In genomic region chr1:32487944-32488343, GRCm38 (mm10) we compare ENCODE assay signal across 33 mouse cellular contexts. TPM values are rescaled to one million over a fixed set of nuclear protein-coding genes. Genes with fewer than 3 reads are reported as not detected.
A peak's percentile ranks its signal among the peaks of the same experiment; 100 is the strongest.
DNase-seq lines count a peak whose midpoint lies in the region; ATAC-seq lines count a peak whose summit lies in the region.
"Had no signal": no experiment of that assay in that cellular context is flagged by ENCODE, and none has a peak within 500 bp of the region (broad histone marks: within the 10 kb centered on the region; RNA-seq: fewer than 3 reads in every experiment).

No protein-coding gene starts in this region.

- no peak for DNase-seq in hindbrain, embryonic 10.5 days (ENCODE audit: low spot score)
- peak; percentile 28 for DNase-seq in layer of hippocampus, adult 9-11 months
- DNase-seq in layer of hippocampus, postnatal 36 days, result no peak
- DNase-seq: adrenal gland, adult 2 months; adrenal gland, postnatal 14 days; cerebellum, adult 11-12 months; cerebellum, adult 8-10 months; cerebellum, postnatal 10 days; cerebellum, postnatal 36 days; embryo, embryonic 11 days; gastrocnemius, adult 2 months; gastrocnemius, postnatal 14 days; heart, adult 18-20 months; heart, postnatal 14 days; heart, postnatal 4 days; kidney, adult 11 months had no signal

- no peaks in the 10 kb centered on the region for H3K36me3 ChIP-seq in forebrain, embryonic 16.5 days (ENCODE audit: control insufficient read depth, insufficient read depth)
- no peaks in the 10 kb centered on the region for H3K36me3 ChIP-seq in forebrain, embryonic 13.5 days (ENCODE audit: poor library complexity, severe bottlenecking)
- no peaks in the 10 kb centered on the region for H3K36me3 ChIP-seq in hindbrain, embryonic 16.5 days (ENCODE audit: control insufficient read depth, insufficient read depth, low read length)
- H3K36me3 ChIP-seq in hindbrain, embryonic 10.5 days, result no peaks in the 10 kb centered on the region
- H3K36me3 ChIP-seq: embryonic facial prominence, embryonic 10.5 days; embryonic facial prominence, embryonic 13.5 days; heart, embryonic 12.5 days; heart, embryonic 15.5 days; hindbrain, embryonic 12.5 days; hindbrain, embryonic 15.5 days; intestine, embryonic 15.5 days had no signal

- peak; percentile 50; the same call in 1 of the 2 replicates for ATAC-seq in forebrain, embryonic 16.5 days
- no peak for ATAC-seq in forebrain, embryonic 13.5 days
- ATAC-seq in hindbrain, embryonic 16.5 days, result peak; percentile 73
- ATAC-seq: CD4-positive, CD25-positive, alpha-beta regulatory T cell, adult 4 months; intestine, embryonic 15.5 days had no signal

- no peaks in the 10 kb centered on the region for H3K9me3 ChIP-seq in forebrain, embryonic 16.5 days (ENCODE audit: control insufficient read depth, low read length)
- no peaks in the 10 kb centered on the region for H3K9me3 ChIP-seq in forebrain, embryonic 13.5 days (replicated peaks)
- H3K9me3 ChIP-seq in hindbrain, embryonic 16.5 days (ENCODE audit: control insufficient read depth, low read length), result no peaks in the 10 kb centered on the region
- no peaks in the 10 kb centered on the region for H3K9me3 ChIP-seq in hindbrain, embryonic 10.5 days
- H3K9me3 ChIP-seq: embryonic facial prominence, embryonic 10.5 days; embryonic facial prominence, embryonic 13.5 days; heart, embryonic 12.5 days; heart, embryonic 15.5 days; hindbrain, embryonic 12.5 days; hindbrain, embryonic 15.5 days; intestine, embryonic 15.5 days had no signal

- H3K9ac ChIP-seq in forebrain, embryonic 16.5 days (replicated peaks; ENCODE audit: low read depth, low read length), result no peak overlapping the region
- H3K9ac ChIP-seq in forebrain, embryonic 13.5 days, result no peak overlapping the region
- no peak overlapping the region for H3K9ac ChIP-seq in hindbrain, embryonic 16.5 days (ENCODE audit: low read depth, low read length)
- H3K9ac ChIP-seq: embryonic facial prominence, embryonic 13.5 days; heart, embryonic 12.5 days; heart, embryonic 15.5 days; hindbrain, embryonic 12.5 days; hindbrain, embryonic 15.5 days; intestine, embryonic 15.5 days had no signal

- WGBS in forebrain, embryonic 16.5 days, result 66% methylated on average over 2 of the region's 2 CpGs
- WGBS in forebrain, embryonic 13.5 days, result 81% methylated on average over 2 of the region's 2 CpGs
- WGBS in hindbrain, embryonic 16.5 days, result 78% methylated on average over 2 of the region's 2 CpGs
- WGBS in hindbrain, embryonic 10.5 days, result 87% methylated on average over 2 of the region's 2 CpGs

- no peak overlapping the region for H3K4me2 ChIP-seq in forebrain, embryonic 16.5 days (ENCODE audit: low read length)
- no peak overlapping the region for H3K4me2 ChIP-seq in forebrain, embryonic 13.5 days
- no peak overlapping the region for H3K4me2 ChIP-seq in hindbrain, embryonic 16.5 days (ENCODE audit: low read length)
- H3K4me2 ChIP-seq: embryonic facial prominence, embryonic 13.5 days; heart, embryonic 12.5 days; heart, embryonic 15.5 days; hindbrain, embryonic 12.5 days; hindbrain, embryonic 15.5 days; intestine, embryonic 15.5 days had no signal

- H3K4me1 ChIP-seq in forebrain, embryonic 16.5 days (replicated peaks; ENCODE audit: control insufficient read depth, insufficient read depth, low read length), result no peaks in the 10 kb centered on the region
- H3K4me1 ChIP-seq in forebrain, embryonic 13.5 days, result no peaks in the 10 kb centered on the region
- no peaks in the 10 kb centered on the region for H3K4me1 ChIP-seq in hindbrain, embryonic 16.5 days (ENCODE audit: control insufficient read depth, insufficient read depth, low read depth, low read length)
- H3K4me1 ChIP-seq in hindbrain, embryonic 10.5 days (replicated peaks), result no peaks in the 10 kb centered on the region
- H3K4me1 ChIP-seq: embryonic facial prominence, embryonic 10.5 days; embryonic facial prominence, embryonic 13.5 days; heart, embryonic 12.5 days; heart, embryonic 15.5 days; hindbrain, embryonic 12.5 days; hindbrain, embryonic 15.5 days; intestine, embryonic 15.5 days had no signal

- no peaks in the 10 kb centered on the region for H3K27me3 ChIP-seq in forebrain, embryonic 16.5 days (replicated peaks; ENCODE audit: control insufficient read depth, insufficient read depth, low read length)
- H3K27me3 ChIP-seq in forebrain, embryonic 13.5 days, result no peaks in the 10 kb centered on the region
- H3K27me3 ChIP-seq in hindbrain, embryonic 16.5 days (replicated peaks; ENCODE audit: control insufficient read depth, insufficient read depth, low read length), result no peaks in the 10 kb centered on the region
- no peaks in the 10 kb centered on the region for H3K27me3 ChIP-seq in hindbrain, embryonic 10.5 days (ENCODE audit: insufficient read depth, poor library complexity, severe bottlenecking)
- H3K27me3 ChIP-seq: embryonic facial prominence, embryonic 13.5 days; heart, embryonic 12.5 days; heart, embryonic 15.5 days; hindbrain, embryonic 12.5 days; hindbrain, embryonic 15.5 days; intestine, embryonic 15.5 days had no signal

- no peak overlapping the region for H3K4me3 ChIP-seq in forebrain, embryonic 16.5 days (replicated peaks; ENCODE audit: low read length)
- no peak overlapping the region for H3K4me3 ChIP-seq in forebrain, embryonic 13.5 days
- no peak overlapping the region for H3K4me3 ChIP-seq in hindbrain, embryonic 16.5 days (ENCODE audit: low read length)
- no peak overlapping the region for H3K4me3 ChIP-seq in hindbrain, embryonic 10.5 days
- H3K4me3 ChIP-seq: embryonic facial prominence, embryonic 10.5 days; embryonic facial prominence, embryonic 13.5 days; erythroblast, embryonic 14.5 days; gastrocnemius, adult 2 months; heart, embryonic 12.5 days; heart, embryonic 15.5 days; hindbrain, embryonic 12.5 days; hindbrain, embryonic 15.5 days; intestine, embryonic 15.5 days had no signal

- H3K27ac ChIP-seq in forebrain, embryonic 16.5 days (ENCODE audit: low read length), result peak overlapping the region; percentile 33; the same call in 1 of the 2 replicates
- no peak overlapping the region for H3K27ac ChIP-seq in forebrain, embryonic 13.5 days
- H3K27ac ChIP-seq in hindbrain, embryonic 16.5 days (ENCODE audit: low read depth, low read length), result no peak overlapping the region
- no peak overlapping the region for H3K27ac ChIP-seq in hindbrain, embryonic 10.5 days
- H3K27ac ChIP-seq: embryonic facial prominence, embryonic 10.5 days; embryonic facial prominence, embryonic 13.5 days; gastrocnemius, adult 2 months; heart, embryonic 15.5 days; hindbrain, embryonic 12.5 days; hindbrain, embryonic 15.5 days; intestine, embryonic 15.5 days had no signal

RNA-seq across cellular contexts. Expression of gene Gm5415, which starts 59.1 kb away (rescaled TPM):
- polyA plus RNA-seq in forebrain, embryonic 16.5 days (2015; fragmentation: Nextera tagmentation; extraction: Ambion mirVana), result 0.83 and 1.3 TPM in 2 replicates
- polyA plus RNA-seq in forebrain, embryonic 13.5 days (2015; fragmentation: Nextera tagmentation; extraction: Ambion mirVana), result 0.58 and 0.59 TPM in 2 replicates
- 0.49 and 0.60 TPM in 2 replicates for polyA plus RNA-seq in hindbrain, embryonic 16.5 days (2015; fragmentation: Nextera tagmentation; extraction: Ambion mirVana)
- polyA plus RNA-seq in hindbrain, embryonic 10.5 days (2016; fragmentation: Nextera tagmentation; extraction: Ambion mirVana), result 0.05 TPM in 1 of 2 replicates, not detected in the other
- not detected for total RNA-seq in layer of hippocampus, postnatal 36 days (2021)
- total RNA-seq: adrenal gland, adult 2 months; adrenal gland, postnatal 14 days; adrenal gland, postnatal 4 days; gastrocnemius, adult 2 months; gastrocnemius, postnatal 14 days; gastrocnemius, postnatal 4 days; heart, adult 18-20 months; heart, postnatal 14 days; heart, postnatal 4 days; MEL had no signal
- polyA plus RNA-seq: adrenal gland, adult 2 months; C2C12; CD4-positive, CD25-positive, alpha-beta regulatory T cell, adult 4 months; cortical plate, adult 2 months; erythroblast, embryonic 14.5 days; heart, embryonic 12.5 days; heart, embryonic 15.5 days had no signal
